Mouse (Mus musculus) inflammation-experienced regulatory T-cells, adult 16 weeks (primary cell): ENCODE measurements around the gene Zfyve28. TPM values are rescaled to one million over a fixed set of nuclear protein-coding genes. Genes with fewer than 3 reads are reported as not detected.

ENCODE experiments used
- polyA plus RNA-seq: library from polyadenylated mRNA; unstranded; fragments of 100-300 nt; shearing (Covaris generic); gene quantifications from one replicate; pipeline ENCODE4 v1.2.1, GENCODE M21; 2017

Gene Zfyve28
- polyA plus RNA-seq = 3.3 TPM

GRCm38 (mm10) chr5:34288154-34288716 lies at the start of gene Zfyve28, which contains the start of gene Cfap99:
Gene Zfyve28, minus strand, starts transcription at chr5:34288449.
Gene Cfap99, plus strand, starts transcription at chr5:34288600.

GRCm38 (mm10) chr5:34336097-34336774 lies 48.0 kb upstream of the Zfyve28 start, which contains the start of gene Rnf4:
Gene Rnf4, plus strand, starts transcription at chr5:34336289.

GRCm38 (mm10) chr5:34187601-34188316 lies 100.5 kb downstream of the Zfyve28 start, which contains the start of gene Mxd4:
Gene Mxd4, minus strand, starts transcription at chr5:34187720.

GRCm38 (mm10) chr5:34168950-34169891 lies 119.0 kb downstream of the Zfyve28 start, which contains the start of the genes Poln and Haus3:
Gene Poln, minus strand, starts transcription at chr5:34169448.
Gene Haus3, minus strand, starts transcription at chr5:34169527.

Other genes with a start within 250 kb of the Zfyve28 start
- gene Poln, start 119.0 kb downstream of the Zfyve28 start, polyA plus RNA-seq = 0.80 TPM
- 105 TPM for gene Haus3, start 118.9 kb downstream of the Zfyve28 start, polyA plus RNA-seq
- 49.1 TPM for gene Mxd4, start 100.7 kb downstream of the Zfyve28 start, polyA plus RNA-seq
- gene Cfap99, start 151 bp upstream of the Zfyve28 start, polyA plus RNA-seq = not detected
- 180 TPM for gene Rnf4, start 47.8 kb upstream of the Zfyve28 start, polyA plus RNA-seq
- 7.0 TPM for gene Fam193a, start 81.5 kb upstream of the Zfyve28 start, polyA plus RNA-seq
- 38.9 TPM for gene Tnip2, start 225.5 kb upstream of the Zfyve28 start, polyA plus RNA-seq
- gene Sh3bp2, start 237.4 kb upstream of the Zfyve28 start, polyA plus RNA-seq = 12.0 TPM